Mouse (Mus musculus): ENCODE data around the gene Fam189b. TPM values are rescaled to one million over a fixed set of nuclear protein-coding genes. Genes with fewer than 3 reads are reported as not detected.
A peak's percentile ranks its signal among the peaks of the same experiment; 100 is the strongest.
"Not testable (repeated sequence)": the region's sequence is repeated elsewhere in the genome, so short reads cannot be mapped to it uniquely, and the experiment has no call there.

Gene Fam189b
- polyA plus RNA-seq, 1 experiment from 2014 or later: 12.7 TPM

DNA sequence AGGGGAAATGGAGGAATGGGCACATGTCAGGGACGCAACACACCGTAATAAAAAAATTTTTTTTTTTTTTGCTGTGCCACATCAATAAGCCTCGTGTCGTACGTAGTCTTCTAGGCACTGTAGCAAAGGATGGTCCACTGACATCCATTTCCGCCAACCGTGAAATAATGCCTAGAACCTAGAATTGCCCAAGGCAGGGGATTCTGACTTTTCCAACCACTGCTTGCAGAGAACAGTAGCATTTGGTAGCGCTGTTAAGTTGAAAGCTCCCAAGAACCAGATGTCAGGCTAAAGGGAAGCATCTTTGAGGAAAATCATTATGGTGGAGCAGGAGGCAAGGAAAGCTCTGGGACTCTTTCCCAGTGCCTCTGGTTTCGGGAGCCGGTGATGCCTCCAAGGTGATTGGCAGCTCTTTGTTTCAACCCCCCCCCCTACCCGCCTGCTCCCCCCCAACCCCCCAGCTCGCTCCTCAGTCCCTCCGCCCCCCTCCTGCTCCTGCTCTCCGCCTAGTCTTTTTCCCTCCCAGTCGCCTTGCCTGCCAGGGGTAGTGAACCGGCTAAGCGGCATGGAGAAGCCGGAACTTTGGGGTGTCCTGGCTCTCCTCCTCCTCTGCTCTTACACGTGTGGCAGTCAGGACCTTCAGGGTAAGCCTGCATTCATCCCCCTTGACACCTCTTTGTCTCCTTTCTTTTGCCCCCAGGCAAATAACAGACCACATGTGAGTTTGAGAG, 31.9 kb downstream of the Fam189b start, which contains the start of gene Thbs3:
TSS of gene Thbs3 (plus strand) at position 500 of the 731 bp plus-strand sequence.
- 2% methylated on average over 19 of the region's 19 CpGs for WGBS
- Histone ChIP-seq H3K36me3 (ENCODE audit: control insufficient read depth, insufficient read depth, low read length) (0 out of 2 replicates have a peak, but pooled peaks cover 8% of the 10 kb centered on the region), H3K9me3 (ENCODE audit: control insufficient read depth, low read length) (no peaks in the 10 kb centered on the region), H3K4me3 (ENCODE audit: low read depth, low read length) (peak within 1 kb of the TSS; percentile 71), H3K9ac (ENCODE audit: low read depth, low read length) (peak within 1 kb of the TSS; percentile 72), H3K4me1 (replicated peaks; ENCODE audit: control insufficient read depth, insufficient read depth, low read length) (peaks cover 27% of the 10 kb centered on the region), H3K27ac (ENCODE audit: low read depth, low read length) (peak within 1 kb of the TSS; percentile 82), H3K27me3 (replicated peaks; ENCODE audit: control insufficient read depth, insufficient read depth, low read length) (no peaks in the 10 kb centered on the region; the same call in 1 of the 2 replicates), H3K4me2 (peak within 1 kb of the TSS; percentile 91)
- DNase-seq (ENCODE audit: low spot score) (no peak), ATAC-seq (replicated peaks; ENCODE audit: low FRiP score) (no peak)

DNA sequence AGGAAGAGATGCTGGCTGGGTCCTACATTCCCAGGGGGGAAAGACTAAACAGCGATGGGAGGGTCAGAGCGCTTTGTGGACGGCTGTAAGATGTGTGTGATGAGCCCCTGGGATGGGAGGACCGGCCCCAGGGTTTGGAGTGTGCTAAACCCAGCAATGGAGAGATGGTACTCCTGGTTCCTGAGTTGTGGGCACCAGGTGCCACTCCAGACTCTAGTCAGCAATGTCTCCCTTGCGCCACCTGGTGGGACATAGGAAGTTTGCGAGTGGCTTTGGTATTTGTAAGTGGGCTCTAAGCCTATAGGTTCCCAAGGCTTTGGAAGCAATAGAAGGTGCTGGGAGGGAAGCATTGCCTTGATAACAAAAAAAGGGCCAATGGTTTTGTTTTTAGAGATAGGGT, 32.9 kb downstream of the Fam189b start:
- ATAC-seq (replicated peaks; ENCODE audit: low FRiP score) (peak; percentile 30; the same call in 1 of the 2 replicates), DNase-seq (ENCODE audit: low spot score) (peak; percentile 74)
- Histone ChIP-seq H3K27ac (ENCODE audit: low read depth, low read length) (no peak overlapping the region), H3K4me3 (ENCODE audit: low read depth, low read length) (peak overlapping the region; percentile 71), H3K27me3 (replicated peaks; ENCODE audit: control insufficient read depth, insufficient read depth, low read length) (no peaks in the 10 kb centered on the region; the same call in 1 of the 2 replicates), H3K9ac (ENCODE audit: low read depth, low read length) (no peak overlapping the region), H3K9me3 (ENCODE audit: control insufficient read depth, low read length) (no peaks in the 10 kb centered on the region), H3K36me3 (ENCODE audit: control insufficient read depth, insufficient read depth, low read length) (no peaks in the 10 kb centered on the region), H3K4me1 (replicated peaks; ENCODE audit: control insufficient read depth, insufficient read depth, low read length) (peaks cover 27% of the 10 kb centered on the region), H3K4me2 (peak overlapping the region; percentile 91)
- 0% methylated on average over 6 of the region's 6 CpGs for WGBS

DNA sequence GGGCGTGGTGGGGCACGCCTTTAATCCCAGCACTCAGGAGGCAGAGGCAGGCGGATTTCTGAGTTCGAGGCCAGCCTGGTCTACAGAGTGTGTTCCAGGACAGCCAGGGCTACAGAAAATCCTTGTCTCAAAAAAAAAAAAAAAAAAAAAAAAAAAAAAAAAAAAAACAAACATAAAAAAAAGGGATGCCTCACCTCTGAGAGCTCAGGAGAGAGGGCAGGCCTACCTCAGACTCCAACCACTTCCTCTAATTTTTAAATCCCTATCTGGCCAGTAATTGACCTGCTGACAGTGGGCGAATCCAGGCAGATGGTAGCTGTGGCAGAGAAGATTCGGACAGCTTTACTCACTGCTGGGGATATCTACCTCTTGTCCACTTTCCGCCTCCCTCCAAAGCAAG, 33.5 kb downstream of the Fam189b start:
- not testable (repeated sequence) for H3K4me3 ChIP-seq (ENCODE audit: low read depth, low read length); ATAC-seq (replicated peaks; ENCODE audit: low FRiP score); H3K9me3 ChIP-seq (ENCODE audit: control insufficient read depth, low read length); DNase-seq (ENCODE audit: low spot score); H3K27ac ChIP-seq (ENCODE audit: low read depth, low read length); H3K4me2 ChIP-seq; H3K9ac ChIP-seq (ENCODE audit: low read depth, low read length); H3K36me3 ChIP-seq (ENCODE audit: control insufficient read depth, insufficient read depth, low read length); H3K27me3 ChIP-seq (replicated peaks; ENCODE audit: control insufficient read depth, insufficient read depth, low read length)
- 60% methylated on average over 7 of the region's 7 CpGs for WGBS
- H3K4me1 ChIP-seq (replicated peaks; ENCODE audit: control insufficient read depth, insufficient read depth, low read length): peaks cover 27% of the 10 kb centered on the region

DNA sequence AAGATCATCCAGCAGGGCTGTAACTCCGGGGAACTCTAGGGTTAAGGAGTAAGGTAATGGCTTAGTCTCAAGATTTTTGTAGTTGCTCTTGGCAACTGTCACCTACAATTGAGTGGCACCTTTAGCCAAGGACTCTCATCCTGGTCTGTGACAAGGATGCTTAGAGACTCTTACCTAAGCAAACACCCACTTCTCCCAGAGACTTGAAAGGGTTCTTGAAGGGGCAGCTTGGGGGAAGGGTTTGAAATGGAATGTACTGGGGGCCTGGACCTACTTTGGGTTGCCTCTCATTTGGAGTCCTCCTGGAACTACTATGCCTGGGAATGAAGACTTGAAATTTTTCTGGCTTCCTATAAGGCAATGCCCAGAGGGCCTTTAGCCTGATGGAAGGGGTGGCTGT, 35.3 kb downstream of the Fam189b start:
- ATAC-seq (replicated peaks; ENCODE audit: low FRiP score) (no peak), DNase-seq (ENCODE audit: low spot score) (no peak)
- no peak overlapping the region for H3K27ac ChIP-seq (ENCODE audit: low read depth, low read length)
- H3K4me1 ChIP-seq (replicated peaks; ENCODE audit: control insufficient read depth, insufficient read depth, low read length): peaks cover 18% of the 10 kb centered on the region
- H3K9ac ChIP-seq (ENCODE audit: low read depth, low read length): no peak overlapping the region
- no peaks in the 10 kb centered on the region for H3K36me3 ChIP-seq (ENCODE audit: control insufficient read depth, insufficient read depth, low read length)
- WGBS: 78% methylated on average over 1 of the region's 1 CpGs
- H3K4me3 ChIP-seq (ENCODE audit: low read depth, low read length): no peak overlapping the region
- no peaks in the 10 kb centered on the region for H3K9me3 ChIP-seq (ENCODE audit: control insufficient read depth, low read length)
- no peak overlapping the region for H3K4me2 ChIP-seq
- no peaks in the 10 kb centered on the region; the same call in 1 of the 2 replicates for H3K27me3 ChIP-seq (replicated peaks; ENCODE audit: control insufficient read depth, insufficient read depth, low read length)

DNA sequence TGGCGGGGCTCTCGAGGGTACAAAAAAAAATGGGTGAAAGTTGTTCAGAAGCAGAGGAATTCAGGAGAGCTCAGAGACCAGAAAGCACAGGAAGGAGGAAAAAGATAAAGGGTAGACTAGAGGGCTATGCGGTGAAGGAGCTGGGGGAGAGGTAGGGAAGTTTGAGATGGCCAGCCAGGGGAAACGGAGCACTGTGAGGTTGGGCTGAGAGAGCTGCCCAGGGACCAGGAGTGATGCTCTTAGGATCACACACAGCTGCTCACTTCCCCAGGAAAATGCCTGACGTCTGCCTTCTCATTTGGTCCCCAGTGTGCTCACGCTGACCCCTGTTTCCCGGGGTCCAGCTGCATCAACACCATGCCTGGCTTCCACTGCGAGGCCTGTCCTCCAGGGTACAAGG, 36.6 kb downstream of the Fam189b start:
- H3K27me3 ChIP-seq (replicated peaks; ENCODE audit: control insufficient read depth, insufficient read depth, low read length): no peaks in the 10 kb centered on the region; the same call in 1 of the 2 replicates
- H3K4me2 ChIP-seq: no peak overlapping the region
- peaks cover 15% of the 10 kb centered on the region for H3K4me1 ChIP-seq (replicated peaks; ENCODE audit: control insufficient read depth, insufficient read depth, low read length)
- H3K36me3 ChIP-seq (ENCODE audit: control insufficient read depth, insufficient read depth, low read length): no peaks in the 10 kb centered on the region
- H3K9ac ChIP-seq (ENCODE audit: low read depth, low read length): no peak overlapping the region
- 29% methylated on average over 8 of the region's 8 CpGs for WGBS
- H3K9me3 ChIP-seq (ENCODE audit: control insufficient read depth, low read length): no peaks in the 10 kb centered on the region
- no peak overlapping the region for H3K4me3 ChIP-seq (ENCODE audit: low read depth, low read length)
- 0 out of 2 replicates have a peak overlapping the region, but pooled peaks have one; percentile 16 for H3K27ac ChIP-seq (ENCODE audit: low read depth, low read length)
- no peak for DNase-seq (ENCODE audit: low spot score)
- ATAC-seq (replicated peaks; ENCODE audit: low FRiP score): no peak

DNA sequence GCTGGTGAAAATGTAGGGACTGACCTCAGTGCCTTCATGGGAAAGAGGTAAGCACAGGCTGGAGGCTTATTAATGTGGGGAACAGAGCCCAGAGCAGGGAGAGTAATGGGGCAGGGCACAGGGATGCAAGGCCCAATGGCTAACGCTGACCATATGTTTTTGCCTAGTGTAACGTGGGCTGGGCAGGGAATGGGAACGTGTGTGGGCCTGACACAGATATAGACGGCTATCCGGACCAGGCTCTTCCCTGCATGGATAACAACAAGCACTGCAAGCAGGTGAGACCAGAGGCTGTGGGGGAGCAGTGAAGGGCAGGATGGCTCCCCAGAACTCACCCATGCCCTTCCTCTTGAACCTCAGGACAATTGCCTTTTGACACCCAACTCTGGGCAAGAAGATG, 38.2 kb downstream of the Fam189b start:
- 76% methylated on average over 5 of the region's 5 CpGs for WGBS
- no peaks in the 10 kb centered on the region for H3K9me3 ChIP-seq (ENCODE audit: control insufficient read depth, low read length)
- H3K4me1 ChIP-seq (replicated peaks; ENCODE audit: control insufficient read depth, insufficient read depth, low read length): peaks cover 6% of the 10 kb centered on the region
- no peak overlapping the region for H3K4me2 ChIP-seq
- no peak overlapping the region for H3K4me3 ChIP-seq (ENCODE audit: low read depth, low read length)
- ATAC-seq (replicated peaks; ENCODE audit: low FRiP score) (no peak), DNase-seq (ENCODE audit: low spot score) (no peak)
- H3K9ac ChIP-seq (ENCODE audit: low read depth, low read length): no peak overlapping the region
- no peaks in the 10 kb centered on the region for H3K36me3 ChIP-seq (ENCODE audit: control insufficient read depth, insufficient read depth, low read length)
- no peak overlapping the region for H3K27ac ChIP-seq (ENCODE audit: low read depth, low read length)
- H3K27me3 ChIP-seq (replicated peaks; ENCODE audit: control insufficient read depth, insufficient read depth, low read length): peaks cover 13% of the 10 kb centered on the region

DNA sequence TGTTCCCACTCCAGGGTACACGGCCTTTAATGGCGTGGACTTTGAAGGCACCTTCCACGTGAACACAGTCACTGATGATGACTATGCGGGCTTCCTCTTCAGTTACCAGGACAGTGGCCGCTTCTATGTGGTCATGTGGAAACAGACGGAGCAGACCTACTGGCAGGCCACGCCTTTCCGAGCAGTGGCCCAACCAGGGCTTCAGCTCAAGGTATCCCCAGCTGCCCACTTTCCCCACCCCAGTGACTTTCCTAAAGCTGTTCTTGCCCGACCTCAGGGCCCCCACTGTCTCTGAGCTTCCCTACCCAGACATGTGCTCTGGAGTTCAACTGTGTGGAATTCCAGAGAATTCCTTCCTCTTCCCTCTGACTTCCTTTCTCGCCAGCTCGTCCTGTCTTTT, 41.9 kb downstream of the Fam189b start:
- H3K9me3 ChIP-seq (ENCODE audit: control insufficient read depth, low read length): no peaks in the 10 kb centered on the region
- ATAC-seq (replicated peaks; ENCODE audit: low FRiP score) (no peak), DNase-seq (ENCODE audit: low spot score) (no peak)
- no peaks in the 10 kb centered on the region for H3K36me3 ChIP-seq (ENCODE audit: control insufficient read depth, insufficient read depth, low read length)
- H3K9ac ChIP-seq (ENCODE audit: low read depth, low read length): no peak overlapping the region
- H3K4me1 ChIP-seq (replicated peaks; ENCODE audit: control insufficient read depth, insufficient read depth, low read length): peaks cover 27% of the 10 kb centered on the region
- H3K4me2 ChIP-seq: no peak overlapping the region
- H3K27me3 ChIP-seq (replicated peaks; ENCODE audit: control insufficient read depth, insufficient read depth, low read length): peaks cover 37% of the 10 kb centered on the region
- 71% methylated on average over 11 of the region's 11 CpGs for WGBS
- no peak overlapping the region for H3K4me3 ChIP-seq (ENCODE audit: low read depth, low read length)
- no peak overlapping the region for H3K27ac ChIP-seq (ENCODE audit: low read depth, low read length)

DNA sequence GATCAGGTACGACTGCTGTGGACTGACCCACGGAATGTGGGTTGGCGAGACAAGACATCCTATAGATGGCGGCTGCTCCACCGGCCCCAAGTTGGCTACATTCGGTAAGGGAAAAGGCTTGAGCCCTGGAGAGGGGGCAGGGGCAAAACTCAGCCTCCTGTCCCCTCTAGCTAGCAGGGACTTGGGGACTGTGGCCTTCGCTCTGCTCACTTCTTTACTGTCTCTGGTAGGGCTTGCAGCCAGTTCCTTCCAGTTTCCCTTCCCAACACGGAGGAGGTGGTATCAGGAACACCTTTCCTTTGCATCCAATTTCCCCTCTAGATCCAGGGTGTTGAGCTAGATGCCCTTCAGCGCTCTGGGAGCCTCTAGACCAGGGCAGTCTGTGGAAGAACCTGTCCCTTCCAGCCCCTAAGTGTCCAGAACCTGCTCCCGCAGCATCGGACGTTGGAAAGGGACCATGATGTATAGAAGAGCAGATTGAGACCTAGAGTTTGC, 42.4 kb downstream of the Fam189b start:
- peaks cover 38% of the 10 kb centered on the region for H3K27me3 ChIP-seq (replicated peaks; ENCODE audit: control insufficient read depth, insufficient read depth, low read length)
- H3K9me3 ChIP-seq (ENCODE audit: control insufficient read depth, low read length): no peaks in the 10 kb centered on the region
- no peak overlapping the region for H3K9ac ChIP-seq (ENCODE audit: low read depth, low read length)
- H3K27ac ChIP-seq (ENCODE audit: low read depth, low read length): no peak overlapping the region
- ATAC-seq (replicated peaks; ENCODE audit: low FRiP score) (no peak), DNase-seq (ENCODE audit: low spot score) (no peak)
- WGBS: 60% methylated on average over 12 of the region's 12 CpGs
- peaks cover 27% of the 10 kb centered on the region for H3K4me1 ChIP-seq (replicated peaks; ENCODE audit: control insufficient read depth, insufficient read depth, low read length)
- no peak overlapping the region for H3K4me2 ChIP-seq
- H3K4me3 ChIP-seq (ENCODE audit: low read depth, low read length): no peak overlapping the region
- no peaks in the 10 kb centered on the region for H3K36me3 ChIP-seq (ENCODE audit: control insufficient read depth, insufficient read depth, low read length)

DNA sequence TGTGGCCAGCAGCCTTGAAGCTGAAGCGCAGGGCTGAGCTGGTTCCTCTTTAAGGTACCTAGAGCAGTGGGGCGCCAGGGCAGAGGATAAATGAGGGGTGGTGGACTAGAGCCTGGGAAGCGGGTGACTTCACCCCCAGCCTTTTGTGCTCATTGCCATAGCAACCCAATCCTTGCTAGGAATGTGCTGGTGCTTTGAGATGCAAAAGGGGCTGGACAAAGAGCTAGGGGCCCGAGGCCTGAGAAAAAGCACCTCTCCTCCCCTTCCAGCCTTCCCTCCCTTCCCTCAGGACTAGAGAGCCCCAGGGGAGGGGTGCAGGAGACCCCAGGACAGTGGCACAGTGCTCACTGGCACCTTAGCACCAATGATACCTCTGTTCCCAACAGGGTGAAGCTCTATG, 43.0 kb downstream of the Fam189b start:
- WGBS: 41% methylated on average over 4 of the region's 4 CpGs
- no peak overlapping the region for H3K4me3 ChIP-seq (ENCODE audit: low read depth, low read length)
- H3K9ac ChIP-seq (ENCODE audit: low read depth, low read length): no peak overlapping the region; the same call in 1 of the 2 replicates
- no peak overlapping the region for H3K4me2 ChIP-seq
- no peaks in the 10 kb centered on the region for H3K36me3 ChIP-seq (ENCODE audit: control insufficient read depth, insufficient read depth, low read length)
- H3K4me1 ChIP-seq (replicated peaks; ENCODE audit: control insufficient read depth, insufficient read depth, low read length): peaks cover 27% of the 10 kb centered on the region
- no peaks in the 10 kb centered on the region for H3K9me3 ChIP-seq (ENCODE audit: control insufficient read depth, low read length)
- no peak for DNase-seq (ENCODE audit: low spot score)
- peaks cover 38% of the 10 kb centered on the region for H3K27me3 ChIP-seq (replicated peaks; ENCODE audit: control insufficient read depth, insufficient read depth, low read length)
- H3K27ac ChIP-seq (ENCODE audit: low read depth, low read length): no peak overlapping the region
- ATAC-seq (replicated peaks; ENCODE audit: low FRiP score): no peak

All from liver, embryonic 11.5 days (tissue).